Mouse (Mus musculus) spleen, postnatal 4 days (tissue): ENCODE results near the gene Acer1.

ENCODE experiments used
- DNase-seq, 2 experiments: peaks; one replicate each; pipeline ENCODE4 v3.0.0; 2022; ENCODE audit warnings: low spot score in 2 of 2

The Acer1 gene

DNA sequence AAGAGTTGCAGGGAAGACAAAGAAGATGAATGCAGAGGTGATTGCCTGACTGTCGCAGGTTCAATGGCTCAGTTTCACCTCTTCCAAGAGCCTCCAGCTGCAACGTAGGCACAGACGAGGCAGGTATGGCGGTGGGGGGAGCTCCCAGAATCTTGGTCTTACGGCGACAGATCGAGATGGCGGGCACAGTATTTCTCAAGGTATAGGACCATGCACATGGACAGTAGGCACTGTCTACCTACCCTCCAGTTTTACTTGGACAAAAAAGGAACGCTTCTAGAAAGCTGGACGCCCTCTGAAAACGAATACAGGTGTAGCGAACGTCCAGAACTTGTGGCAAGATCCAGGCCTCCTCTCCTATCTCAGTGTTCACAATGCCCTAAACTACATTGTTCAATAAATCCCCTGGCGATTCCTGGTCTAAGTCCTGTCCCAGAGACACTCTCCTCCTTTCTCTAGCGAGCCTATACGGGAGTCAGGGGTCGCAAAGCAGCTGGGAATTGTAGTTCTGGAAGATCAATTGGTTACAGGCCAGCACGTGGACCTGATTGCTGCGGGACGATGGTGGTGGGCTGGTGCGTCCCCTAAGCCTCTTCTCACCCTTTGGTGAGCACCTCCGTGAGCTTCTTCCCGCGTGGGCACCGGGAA, 7.7 kb upstream of the Acer1 start:
- DNase-seq, result no peak

DNA sequence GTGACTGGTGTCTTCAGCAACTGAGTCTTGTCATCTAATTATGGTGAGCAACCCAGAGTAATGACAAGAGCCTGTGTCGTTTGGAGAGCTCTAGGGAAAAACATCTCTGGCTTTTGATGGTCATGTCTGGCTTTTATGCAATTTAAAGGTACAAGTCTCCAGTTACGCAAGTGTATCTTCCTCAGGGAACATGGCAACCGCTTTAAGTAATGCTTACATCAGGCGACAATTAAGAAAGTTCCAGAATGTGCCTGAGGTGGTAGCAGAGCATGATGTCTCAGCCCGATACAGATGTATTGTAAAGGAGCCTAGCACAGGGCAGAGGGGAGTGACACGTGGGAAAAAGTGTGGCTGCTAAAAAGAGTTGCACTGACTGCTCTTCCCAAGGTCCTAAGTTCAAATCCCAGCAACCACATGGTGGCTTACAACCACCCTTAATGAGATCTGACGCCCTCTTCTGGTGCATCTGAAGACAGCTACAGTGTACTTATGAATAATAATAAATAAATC, 7.0 kb upstream of the Acer1 start:
- DNase-seq, result no peak

DNA sequence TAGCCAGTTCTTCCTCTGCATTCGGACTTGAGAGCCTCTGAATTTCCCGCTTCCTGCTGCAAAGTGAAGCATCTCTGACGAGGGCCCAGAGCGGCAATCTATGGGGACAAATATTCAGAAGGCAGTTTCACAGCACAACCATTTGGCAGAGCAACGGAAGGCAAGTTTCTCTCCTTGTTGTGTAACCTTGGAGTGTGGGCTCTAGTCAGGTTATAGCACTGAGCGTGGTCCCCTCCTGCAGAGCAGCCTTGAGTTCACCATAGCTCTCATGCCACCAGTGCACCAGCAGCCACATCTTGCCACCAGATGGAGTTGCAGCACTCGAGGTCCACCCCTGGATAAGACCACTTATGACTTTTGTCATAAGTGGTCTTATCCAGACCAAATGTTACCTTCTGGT, 6.5 kb upstream of the Acer1 start:
- no peak for DNase-seq

- no peak for DNase-seq
Observed at GRCm38 (mm10) chr17:56986105-56986805, 4.3 kb upstream of the Acer1 start.

- no peak for DNase-seq
Observed at GRCm38 (mm10) chr17:56985656-56986055, 3.7 kb upstream of the Acer1 start.

GRCm38 (mm10) chr17:56984886-56985285, 3.0 kb upstream of the Acer1 start:
- DNase-seq, result no peak

DNA sequence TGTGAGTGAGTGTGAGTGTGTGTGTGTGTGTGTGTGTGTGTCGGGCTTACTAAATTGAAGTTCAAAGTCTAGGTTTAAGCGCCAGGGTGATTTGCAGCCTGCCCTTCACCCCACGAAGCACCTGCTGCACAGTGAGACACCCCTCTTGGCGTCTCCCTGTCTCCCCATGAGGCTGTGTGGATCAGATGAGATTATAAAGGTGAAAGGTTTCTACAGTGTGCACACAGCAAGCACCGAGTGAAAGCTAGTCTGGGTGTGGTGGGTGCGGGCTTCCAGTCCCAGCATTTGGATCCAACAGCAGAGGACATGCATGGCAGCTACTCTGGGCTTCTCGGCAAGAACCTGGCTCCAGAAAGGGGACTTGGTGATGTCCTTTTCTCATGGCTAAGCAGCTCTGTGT, 877 bp downstream of the Acer1 start:
- no peak for DNase-seq

DNA sequence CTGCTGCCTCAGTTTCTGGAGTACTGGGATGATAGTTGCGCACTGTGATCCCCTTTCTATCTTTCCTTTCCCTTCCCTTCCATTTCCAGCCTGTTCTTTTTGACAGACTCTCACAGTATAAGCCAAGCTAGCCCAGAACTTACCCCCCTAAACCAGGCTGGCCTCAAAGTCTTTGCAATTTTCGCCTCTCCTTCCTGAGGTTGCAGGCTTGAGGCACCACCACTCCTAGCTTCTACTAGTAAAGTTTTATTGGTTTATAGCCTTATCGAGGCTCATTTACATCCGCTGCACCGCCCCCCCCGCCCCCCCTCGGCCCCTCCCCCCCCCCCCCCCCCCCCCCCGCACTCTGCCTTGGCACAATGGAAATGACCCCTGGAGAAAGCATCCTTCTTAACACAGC, 2.4 kb downstream of the Acer1 start:
- no peak for DNase-seq

DNA sequence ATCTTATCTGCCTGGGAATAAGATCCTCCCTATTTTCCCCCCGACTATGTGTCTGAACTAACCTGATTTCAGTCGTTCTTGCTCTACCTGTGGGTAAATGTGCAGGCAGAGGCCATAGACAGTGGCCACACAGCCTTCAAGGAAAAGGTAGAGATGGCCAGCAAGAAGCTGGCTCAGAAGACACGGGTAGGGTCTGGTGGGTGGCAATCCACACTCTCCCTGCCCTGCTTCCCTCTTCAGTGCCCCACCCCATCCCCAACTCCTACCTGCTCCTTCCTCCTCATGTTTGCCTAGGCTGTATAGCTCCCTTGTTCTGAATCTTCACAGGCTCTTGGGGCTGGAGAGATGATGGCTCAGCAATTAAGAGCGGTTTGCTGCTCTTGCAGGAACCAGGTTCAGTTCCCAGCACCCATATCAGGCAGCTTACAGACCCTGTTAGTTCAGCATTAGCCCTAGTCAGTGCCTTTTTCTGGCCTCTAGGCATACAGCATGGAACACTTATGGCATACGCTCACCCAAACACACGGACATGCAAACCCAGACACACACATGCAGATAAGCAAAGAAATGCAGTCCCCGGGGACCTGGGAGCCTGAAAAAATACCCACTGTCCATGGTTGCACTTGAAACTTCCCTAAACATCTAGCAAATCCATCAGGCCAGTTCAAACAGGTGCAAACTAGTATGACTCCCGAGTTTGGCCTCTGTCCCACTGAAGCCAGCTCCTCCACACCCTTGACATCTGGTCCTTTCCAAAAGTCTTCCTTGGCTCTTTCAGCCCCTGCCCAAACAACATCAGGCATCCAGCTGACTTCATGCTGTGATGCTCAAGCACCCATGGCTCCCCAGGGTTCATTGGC, 5.2 kb downstream of the Acer1 start:
- no peak for DNase-seq

GRCm38 (mm10) chr17:56975391-56975790, 6.5 kb downstream of the Acer1 start:
- no peak for DNase-seq

GRCm38 (mm10) chr17:56974708-56975240, 7.2 kb downstream of the Acer1 start:
- DNase-seq, result no peak

DNA sequence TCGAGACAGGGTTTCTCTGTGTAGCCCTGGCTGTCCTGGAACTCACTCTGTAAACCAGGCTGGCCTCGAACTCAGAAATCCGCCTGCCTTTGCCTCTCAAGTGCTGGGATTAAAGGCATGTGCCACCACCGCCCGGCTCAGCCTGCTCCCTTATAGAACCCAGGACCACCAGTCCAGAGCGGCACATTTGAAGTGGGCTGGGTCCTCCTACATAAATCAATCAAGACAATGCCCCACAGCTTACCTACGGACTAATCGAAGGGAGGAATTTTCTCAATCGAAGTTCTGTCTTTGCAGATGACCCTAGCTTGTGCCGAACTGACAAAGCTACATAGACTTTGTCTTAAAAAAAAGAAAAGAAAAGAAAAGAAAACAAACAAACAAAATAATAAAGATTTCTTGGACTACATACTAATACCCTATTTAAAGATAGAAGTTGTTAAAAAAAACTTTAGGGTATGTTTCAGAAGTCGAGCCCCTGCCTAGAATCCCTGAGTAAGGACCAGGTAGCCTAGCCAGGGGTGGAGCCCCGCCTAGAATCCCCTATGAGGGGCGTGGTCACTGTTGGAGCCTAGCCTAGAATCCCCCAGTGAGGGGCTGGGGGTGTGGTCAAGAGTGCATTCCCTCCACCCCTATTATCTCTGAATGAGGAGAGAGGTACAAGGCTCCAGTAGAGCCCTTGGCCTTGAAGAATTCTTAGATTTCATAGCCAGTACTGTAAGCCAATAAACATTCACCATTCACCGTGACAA, 7.8 kb downstream of the Acer1 start:
- DNase-seq, result no peak

- no peak for DNase-seq
Observed at GRCm38 (mm10) chr17:56970081-56970480, 11.8 kb downstream of the Acer1 start.

GRCm38 (mm10) chr17:56969321-56969720, 12.6 kb downstream of the Acer1 start:
- DNase-seq, result no peak

GRCm38 (mm10) chr17:56963646-56964045, 18.3 kb downstream of the Acer1 start:
- DNase-seq, result no peak

DNA sequence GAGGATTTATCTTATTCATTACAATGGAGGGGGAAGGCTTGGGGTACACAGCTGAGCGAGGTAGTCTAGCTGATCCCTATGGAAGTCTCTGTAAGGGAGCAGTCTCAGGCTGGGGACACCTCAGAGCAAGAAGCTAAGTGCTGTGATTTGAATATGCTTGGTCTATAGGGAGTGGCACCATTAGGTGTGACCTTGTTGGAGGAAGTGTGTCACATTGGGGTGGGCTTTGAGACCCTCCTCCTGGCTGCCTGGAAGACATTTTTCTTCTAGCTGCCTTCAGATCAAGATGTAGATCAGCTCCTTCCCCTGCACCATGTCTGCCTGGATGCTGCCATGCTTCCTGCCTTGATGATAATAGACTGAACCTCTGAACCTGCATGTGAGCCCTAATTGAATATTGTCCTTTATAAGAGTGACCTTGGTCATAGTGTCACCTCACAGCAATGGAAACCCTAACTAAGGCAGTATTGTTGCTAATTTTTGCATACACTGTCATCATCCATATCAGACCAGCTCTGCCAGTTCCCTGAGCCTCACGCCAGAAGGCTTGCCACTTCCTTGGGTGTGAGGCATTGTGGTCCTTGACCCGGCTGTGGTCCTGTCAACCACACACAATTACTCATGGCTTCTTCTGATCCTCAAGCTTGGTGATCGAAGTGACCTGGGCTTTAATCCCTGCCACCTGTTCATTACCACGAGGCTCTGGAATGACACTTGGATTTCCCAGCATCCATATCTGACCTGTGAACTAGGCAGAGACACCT, 19.1 kb downstream of the Acer1 start:
- no peak for DNase-seq

DNA sequence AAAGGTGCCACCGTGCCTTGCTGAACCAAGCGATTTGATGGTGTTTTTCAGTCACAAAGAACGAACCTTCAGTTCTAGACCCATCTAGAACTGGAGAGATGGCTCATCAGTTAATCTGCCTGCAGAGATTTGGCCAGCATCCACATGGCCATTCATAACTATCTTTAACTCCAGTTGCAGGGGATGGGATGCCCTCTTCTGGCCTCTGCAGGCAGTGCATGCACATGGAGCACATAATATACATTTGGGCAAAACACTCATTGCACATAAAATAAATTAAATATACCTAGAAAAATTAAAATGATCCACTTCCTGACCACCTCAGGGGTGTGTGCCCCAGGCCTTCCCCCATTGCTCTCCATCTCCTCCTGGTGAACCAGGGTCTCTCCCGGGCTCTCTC, 20.0 kb downstream of the Acer1 start:
- DNase-seq, result no peak

DNA sequence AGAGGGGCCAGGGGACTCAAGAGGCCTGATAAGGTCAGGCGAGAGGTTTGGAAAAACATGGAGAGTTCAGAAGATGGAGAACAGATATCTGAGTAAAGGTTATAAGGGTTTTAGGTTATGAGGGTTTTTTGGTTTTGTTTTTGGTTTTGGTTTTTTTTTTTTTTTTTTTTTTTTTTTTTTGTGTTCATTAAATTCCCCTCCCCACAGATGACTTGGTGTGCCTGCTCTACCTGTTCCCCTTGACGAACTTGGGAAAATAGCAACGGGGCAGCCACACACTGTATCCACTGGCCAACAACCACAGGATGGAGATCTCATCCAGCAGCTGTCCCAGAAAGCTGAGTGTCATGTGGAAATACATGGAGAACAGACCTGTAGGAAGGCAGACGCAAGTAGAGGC, 23.3 kb downstream of the Acer1 start:
- DNase-seq, result no peak

DNA sequence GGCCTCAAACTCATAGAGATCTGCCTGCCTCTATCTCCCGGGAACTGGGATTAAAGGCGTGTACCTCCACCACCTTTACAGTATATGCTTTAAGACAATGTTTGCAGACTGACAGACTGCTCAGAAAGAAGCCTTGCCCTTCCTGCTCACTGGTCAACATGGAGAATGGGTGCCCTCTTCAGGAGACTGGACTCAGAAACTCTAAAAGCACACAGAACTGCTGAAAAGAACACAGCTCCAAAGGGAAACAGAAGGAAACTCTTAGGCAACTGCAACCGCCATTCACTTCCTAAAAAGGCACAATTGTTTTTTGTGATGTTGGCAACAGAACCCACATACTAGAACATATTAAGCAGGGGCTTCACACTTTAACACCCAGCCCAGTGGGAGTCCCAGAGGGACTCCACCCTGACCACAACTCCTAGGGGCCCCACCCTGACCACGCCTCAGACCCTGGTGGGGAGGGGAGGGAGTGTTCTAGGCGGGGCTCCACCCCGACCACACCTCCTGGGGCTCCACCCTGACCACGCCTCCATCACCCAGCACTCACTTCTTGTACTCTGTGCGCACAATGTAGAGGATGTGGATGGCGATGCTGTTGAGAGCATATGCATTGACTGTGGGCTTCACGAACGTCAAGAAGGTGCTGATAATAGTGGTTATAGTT, 24.0 kb downstream of the Acer1 start:
- peak; percentile 75 to 83 for DNase-seq

DNA sequence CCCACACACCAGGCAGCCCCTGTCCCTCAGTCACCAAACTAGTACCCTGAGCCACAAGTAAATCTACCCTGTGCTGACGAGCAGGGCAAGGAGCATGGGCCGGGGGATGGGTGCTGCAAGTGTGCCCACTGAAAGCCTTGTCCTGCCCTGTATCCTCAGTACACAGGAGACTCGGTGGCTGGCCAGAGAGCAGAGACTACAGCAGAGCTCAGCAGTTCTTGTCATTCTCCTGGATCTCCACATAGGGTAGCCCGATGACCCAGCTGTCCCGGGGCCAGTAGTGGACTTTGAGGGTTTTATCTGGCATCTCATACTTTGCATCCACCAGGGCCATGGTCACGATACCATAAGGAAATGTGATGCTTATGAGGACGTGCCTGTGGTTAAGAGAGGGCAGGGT, 27.1 kb downstream of the Acer1 start:
- no peak for DNase-seq
